Mouse (Mus musculus) layer of hippocampus, adult 9-11 months (tissue): ENCODE data around the gene Cd86.

Source experiments
- DNase-seq: peaks from one replicate; pipeline ENCODE4 v3.0.0; 2022

Cd86 gene

GRCm38 (mm10) chr16:36655199-36655598, 10.7 kb downstream of the Cd86 start:
- DNase-seq: no peak

- DNase-seq: no peak
Measured at GRCm38 (mm10) chr16:36651174-36651766, 14.6 kb downstream of the Cd86 start.

- DNase-seq: no peak
Measured at GRCm38 (mm10) chr16:36650511-36650910, 15.4 kb downstream of the Cd86 start.

GRCm38 (mm10) chr16:36649304-36649703, 16.6 kb downstream of the Cd86 start:
- DNase-seq: no peak

GRCm38 (mm10) chr16:36645124-36645523, 20.8 kb downstream of the Cd86 start:
- no peak for DNase-seq

- no peak for DNase-seq
Measured at GRCm38 (mm10) chr16:36642696-36643046, 23.2 kb downstream of the Cd86 start.

- DNase-seq: no peak
Measured at GRCm38 (mm10) chr16:36641830-36642695, 23.8 kb downstream of the Cd86 start.

- DNase-seq: peak; percentile 26
Measured at GRCm38 (mm10) chr16:36640993-36641392, 24.9 kb downstream of the Cd86 start.

GRCm38 (mm10) chr16:36639812-36640504, 25.9 kb downstream of the Cd86 start:
- no peak for DNase-seq

GRCm38 (mm10) chr16:36636800-36637199, 29.1 kb downstream of the Cd86 start:
- DNase-seq: no peak

- DNase-seq: no peak
Measured at GRCm38 (mm10) chr16:36634971-36635710, 30.7 kb downstream of the Cd86 start.

GRCm38 (mm10) chr16:36634421-36634820, 31.5 kb downstream of the Cd86 start:
- no peak for DNase-seq

- DNase-seq: no peak
Measured at GRCm38 (mm10) chr16:36632229-36632628, 33.7 kb downstream of the Cd86 start.

- DNase-seq: no peak
Measured at GRCm38 (mm10) chr16:36631607-36632006, 34.3 kb downstream of the Cd86 start.

GRCm38 (mm10) chr16:36627740-36628139, 38.1 kb downstream of the Cd86 start:
- no peak for DNase-seq

GRCm38 (mm10) chr16:36626567-36627197, 39.2 kb downstream of the Cd86 start:
- DNase-seq: no peak

- no peak for DNase-seq
Measured at GRCm38 (mm10) chr16:36625909-36626308, 40.0 kb downstream of the Cd86 start.

- no peak for DNase-seq
Measured at GRCm38 (mm10) chr16:36622320-36622719, 43.6 kb downstream of the Cd86 start.

- no peak for DNase-seq
Measured at GRCm38 (mm10) chr16:36621108-36621507, 44.8 kb downstream of the Cd86 start.

- DNase-seq: no peak
Measured at GRCm38 (mm10) chr16:36613701-36614100, 52.2 kb downstream of the Cd86 start.

GRCm38 (mm10) chr16:36602632-36603031, 63.2 kb downstream of the Cd86 start:
- DNase-seq: no peak

GRCm38 (mm10) chr16:36598265-36598664, 67.6 kb downstream of the Cd86 start:
- no peak for DNase-seq
